Mouse (Mus musculus) adrenal gland, adult 18-20 months (tissue): ENCODE data around the gene Gm49352. TPM values are rescaled to one million over a fixed set of nuclear protein-coding genes. Genes with fewer than 3 reads are reported as not detected.
"Not testable (repeated sequence)": the region's sequence is repeated elsewhere in the genome, so short reads cannot be mapped to it uniquely, and the experiment has no call there.

ENCODE experiments used
- DNase-seq, 2 experiments: peaks; one replicate each; pipeline ENCODE4 v3.0.0; 2021 to 2022; ENCODE audit warnings: low spot score in 2 of 2
- long read RNA-seq, 2 experiments: library from polyadenylated mRNA; stranded (forward); transcript quantifications; one replicate each; pipeline ENCODE4 v2.0.0; 2021
- total RNA-seq, 2 experiments: library from RNA; stranded (reverse); gene quantifications; 1 replicate in 1 of 2; 2 replicates in 1 of 2; pipeline ENCODE4 v1.2.3; 2021

Gm49352 gene
- not detected for total RNA-seq
- long read RNA-seq, experiment 1: 0 reads
- long read RNA-seq, experiment 2: 0 reads

GRCm38 (mm10) chr13:61568074-61568473, at the start of gene Gm49352:
Gene Gm49352, minus strand, starts transcription at chr13:61568174.
- DNase-seq: not testable (repeated sequence)

GRCm38 (mm10) chr13:61570027-61570426, 2.1 kb upstream of the Gm49352 start, which contains the start of gene Cts3:
Gene Cts3, minus strand, starts transcription at chr13:61570127.
- DNase-seq: no peak

GRCm38 (mm10) chr13:61541631-61542030, 26.3 kb downstream of the Gm49352 start, which contains the start of gene Ctsm:
Gene Ctsm, minus strand, starts transcription at chr13:61541839.
- no peak for DNase-seq

Other genes starting within 250 kb of the Gm49352 start
- gene Cts7, start 210.0 kb downstream of the Gm49352 start, total RNA-seq: not detected
- not detected for gene Ctsm, start 26.3 kb downstream of the Gm49352 start, total RNA-seq
- not detected for gene Cts3, start 2.0 kb upstream of the Gm49352 start, total RNA-seq